Mouse (Mus musculus) v-Abl transformed pro-B cells (cell line): ENCODE results near the gene Gm20855.
"Not testable (repeated sequence)": the region's sequence is repeated elsewhere in the genome, so short reads cannot be mapped to it uniquely, and the experiment has no call there.

ENCODE experiments used
- in situ Hi-C, 2 experiments: fragments of 400-800 bp; cut with MboI; formaldehyde crosslinking; loops; one replicate each; pipeline ENCODE4 v1.15.1; 2025; ENCODE audit not compliant: unreplicated experiment in 2 of 2

Gm20855 gene

DNA sequence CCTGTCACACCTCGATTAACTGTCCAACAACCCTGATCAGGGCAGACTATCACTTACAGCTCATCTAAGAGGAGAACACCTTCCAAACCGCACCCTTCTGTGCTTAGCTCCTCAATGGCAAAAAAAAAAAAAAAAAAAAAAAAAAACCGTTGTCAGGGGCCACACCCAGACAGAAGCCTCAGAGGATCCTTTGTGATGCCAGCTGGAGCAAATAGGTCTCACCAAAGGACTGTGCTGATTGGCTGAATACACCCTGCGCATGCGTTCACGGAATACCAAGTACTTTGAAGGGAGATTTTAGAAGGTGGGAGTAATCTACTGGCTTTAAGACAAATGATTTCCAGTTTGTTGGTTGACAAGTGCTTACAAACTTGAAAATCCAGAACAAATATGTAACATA is at the start of gene Gm20855:
Gm20855 (minus strand) TSS at position 101 of the 400 bp plus-strand sequence.
- in situ Hi-C loops = not testable (repeated sequence)
